Mouse (Mus musculus): ENCODE measurements around the gene Rasal2. TPM values are rescaled to one million over a fixed set of nuclear protein-coding genes. Genes with fewer than 3 reads are reported as not detected.
A peak's percentile ranks its signal among the peaks of the same experiment; 100 is the strongest.

Gene Rasal2
- polyA plus RNA-seq, 1 experiment from 2014 or later = 31.0 TPM

GRCm38 (mm10) chr1:157108580-157108979, 303.8 kb downstream of the Rasal2 start, which contains the start of gene Tex35:
Tex35 (minus strand) TSS chr1:157108680.
- no peak within 1 kb of the TSS for H3K9ac ChIP-seq
- H3K27ac ChIP-seq = no peak within 1 kb of the TSS
- no peak within 1 kb of the TSS for H3K4me3 ChIP-seq
- no peaks in the 10 kb centered on the region for H3K4me1 ChIP-seq
- no peaks in the 10 kb centered on the region for H3K9me3 ChIP-seq (replicated peaks)
- no peak within 1 kb of the TSS for H3K4me2 ChIP-seq
- no peaks in the 10 kb centered on the region for H3K36me3 ChIP-seq (ENCODE audit: poor library complexity, severe bottlenecking)
- no peaks in the 10 kb centered on the region for H3K27me3 ChIP-seq
- ATAC-seq = no peak
- 93% methylated on average over 4 of the region's 4 CpGs for WGBS

GRCm38 (mm10) chr1:157101122-157101865, 311.1 kb downstream of the Rasal2 start:
- Histone ChIP-seq H3K27me3 (no peaks in the 10 kb centered on the region), H3K4me3 (peak overlapping the region; percentile 21), H3K9me3 (replicated peaks) (no peaks in the 10 kb centered on the region), H3K4me1 (peaks cover 8% of the 10 kb centered on the region), H3K4me2 (peak overlapping the region; percentile 58), H3K27ac (peak overlapping the region; percentile 78), H3K9ac (peak overlapping the region; percentile 24), H3K36me3 (ENCODE audit: poor library complexity, severe bottlenecking) (no peaks in the 10 kb centered on the region)
- ATAC-seq = peak; percentile 92
- 17% methylated on average over 19 of the region's 19 CpGs for WGBS

- Histone ChIP-seq H3K36me3 (ENCODE audit: poor library complexity, severe bottlenecking) (no peaks in the 10 kb centered on the region), H3K4me2 (no peak overlapping the region), H3K9me3 (replicated peaks) (no peaks in the 10 kb centered on the region), H3K4me1 (no peaks in the 10 kb centered on the region), H3K4me3 (no peak overlapping the region), H3K9ac (no peak overlapping the region), H3K27me3 (no peaks in the 10 kb centered on the region), H3K27ac (no peak overlapping the region)
- no peak for ATAC-seq
- WGBS = 88% methylated on average over 4 of the region's 4 CpGs
Measured at GRCm38 (mm10) chr1:157095534-157095933, 316.9 kb downstream of the Rasal2 start.

- no peaks in the 10 kb centered on the region for H3K36me3 ChIP-seq (ENCODE audit: poor library complexity, severe bottlenecking)
- no peak overlapping the region for H3K4me3 ChIP-seq
- no peaks in the 10 kb centered on the region for H3K4me1 ChIP-seq
- WGBS = 84% methylated on average over 1 of the region's 1 CpGs
- no peaks in the 10 kb centered on the region for H3K9me3 ChIP-seq (replicated peaks)
- no peak overlapping the region for H3K4me2 ChIP-seq
- no peak for ATAC-seq
- no peaks in the 10 kb centered on the region for H3K27me3 ChIP-seq
- no peak overlapping the region for H3K9ac ChIP-seq
- H3K27ac ChIP-seq = no peak overlapping the region
Measured at GRCm38 (mm10) chr1:157092622-157093021, 319.8 kb downstream of the Rasal2 start.

- Histone ChIP-seq H3K36me3 (ENCODE audit: poor library complexity, severe bottlenecking) (no peaks in the 10 kb centered on the region), H3K9me3 (replicated peaks) (no peaks in the 10 kb centered on the region), H3K27me3 (no peaks in the 10 kb centered on the region), H3K4me3 (no peak overlapping the region), H3K27ac (no peak overlapping the region), H3K4me1 (no peaks in the 10 kb centered on the region), H3K4me2 (no peak overlapping the region), H3K9ac (no peak overlapping the region)
- ATAC-seq = no peak
- 57% methylated on average over 4 of the region's 4 CpGs for WGBS
Measured at GRCm38 (mm10) chr1:157092140-157092539, 320.3 kb downstream of the Rasal2 start.

- Histone ChIP-seq H3K9ac (no peak overlapping the region), H3K9me3 (replicated peaks) (no peaks in the 10 kb centered on the region), H3K4me1 (peaks cover 4% of the 10 kb centered on the region; the same call in 1 of the 2 replicates), H3K27ac (no peak overlapping the region), H3K27me3 (no peaks in the 10 kb centered on the region), H3K4me2 (no peak overlapping the region), H3K36me3 (ENCODE audit: poor library complexity, severe bottlenecking) (no peaks in the 10 kb centered on the region), H3K4me3 (no peak overlapping the region)
- ATAC-seq = no peak
- 86% methylated on average over 3 of the region's 3 CpGs for WGBS
Measured at GRCm38 (mm10) chr1:157090835-157091234, 321.6 kb downstream of the Rasal2 start.

- WGBS = 7% methylated on average over 25 of the region's 25 CpGs
- H3K36me3 ChIP-seq (ENCODE audit: poor library complexity, severe bottlenecking) = no peaks in the 10 kb centered on the region
- no peaks in the 10 kb centered on the region for H3K9me3 ChIP-seq (replicated peaks)
- no peaks in the 10 kb centered on the region for H3K27me3 ChIP-seq
- peak; percentile 83 for ATAC-seq
- H3K4me1 ChIP-seq = peaks cover 5% of the 10 kb centered on the region; the same call in 1 of the 2 replicates
- peak overlapping the region; percentile 4; the same call in 1 of the 2 replicates for H3K27ac ChIP-seq
- peak overlapping the region; percentile 59 for H3K4me2 ChIP-seq
- peak overlapping the region; percentile 39 for H3K4me3 ChIP-seq
- H3K9ac ChIP-seq = peak overlapping the region; percentile 61
Measured at GRCm38 (mm10) chr1:157086097-157086994, 326.0 kb downstream of the Rasal2 start.

Other genes starting within 250 kb of the Rasal2 start
- 5.8 and 6.6 TPM in 2 replicates for gene Cryzl2, start 46.0 kb upstream of the Rasal2 start, polyA plus RNA-seq (2015; fragmentation: Nextera tagmentation; extraction: Ambion mirVana)
- gene Sec16b, start 94.1 kb upstream of the Rasal2 start, polyA plus RNA-seq (2015; fragmentation: Nextera tagmentation; extraction: Ambion mirVana) = 0.23 and 0.87 TPM in 2 replicates